Mouse (Mus musculus) myocyte (in vitro differentiated cells): Measurements from ENCODE around the gene Gmpr2.

Experiments used
- CEBPB ChIP-seq: IDR thresholded peaks from 2 replicates; pipeline ENCODE4 v1.6.1; 2011; ENCODE audit warnings: mild to moderate bottlenecking, moderate library complexity; ENCODE audit not compliant: poor library complexity, insufficient read depth, severe bottlenecking
- E2F4 ChIP-seq: IDR thresholded peaks from one replicate; pipeline ENCODE4 v1.6.1; 2011; ENCODE audit warnings: mild to moderate bottlenecking, control low read depth, moderate library complexity; ENCODE audit not compliant: insufficient read depth
- MAX ChIP-seq: IDR thresholded peaks from one replicate; pipeline ENCODE4 v1.6.1; 2011; ENCODE audit warnings: low read depth, mild to moderate bottlenecking, control low read depth
- MYOD1 ChIP-seq, 3 experiments: IDR thresholded peaks; one replicate each; pipeline ENCODE4 v1.6.1; 2011; ENCODE audit warnings: control low read depth in 2 of 3, low read depth in 2 of 3, mild to moderate bottlenecking in 2 of 3, moderate library complexity in 1 of 3; ENCODE audit not compliant: insufficient read length in 2 of 3, control insufficient read depth in 1 of 3
- MYOG ChIP-seq, 3 experiments: IDR thresholded peaks; one replicate each; pipeline ENCODE4 v1.6.1; 2011; ENCODE audit warnings: control low read depth in 2 of 3, low read depth in 2 of 3, mild to moderate bottlenecking in 2 of 3; ENCODE audit not compliant: insufficient read length in 2 of 3, control insufficient read depth in 1 of 3, insufficient read depth in 1 of 3
- POLR2A ChIP-seq: IDR thresholded peaks from one replicate; pipeline ENCODE4 v1.6.1; 2011; ENCODE audit warnings: low read depth, mild to moderate bottlenecking, control low read depth, moderate library complexity; ENCODE audit not compliant: insufficient read length
- POLR2AphosphoS2 ChIP-seq: IDR thresholded peaks from one replicate; pipeline ENCODE4 v1.6.1; 2011; ENCODE audit warnings: low read depth, control low read depth; ENCODE audit not compliant: insufficient read length
- REST ChIP-seq: IDR thresholded peaks from one replicate; pipeline ENCODE4 v1.6.1; 2011; ENCODE audit warnings: mild to moderate bottlenecking, control low read depth, moderate library complexity; ENCODE audit not compliant: insufficient read depth, insufficient read length
- SRF ChIP-seq: IDR thresholded peaks from one replicate; pipeline ENCODE4 v1.6.1; 2011; ENCODE audit warnings: low read depth; ENCODE audit not compliant: control insufficient read depth, insufficient read length
- TCF12 ChIP-seq: IDR thresholded peaks from one replicate; pipeline ENCODE4 v1.6.1; 2011; ENCODE audit warnings: mild to moderate bottlenecking, control low read depth; ENCODE audit not compliant: poor library complexity, insufficient read depth, severe bottlenecking
- TCF3 ChIP-seq: IDR thresholded peaks from one replicate; pipeline ENCODE4 v1.6.1; 2011; ENCODE audit warnings: low read depth, control low read depth; ENCODE audit not compliant: insufficient read length
- USF1 ChIP-seq: IDR thresholded peaks from one replicate; pipeline ENCODE4 v1.6.1; 2011; ENCODE audit warnings: low read depth, mild to moderate bottlenecking, control low read depth, moderate library complexity

GRCm38 (mm10) chr14:55711786-55712185 is 40.0 kb downstream of the Gmpr2 start:
- TF ChIP-seq POLR2A, result no peak
- no peak for TF ChIP-seq USF1
- no peak for TF ChIP-seq E2F4
- TF ChIP-seq REST, result no peak
- TF ChIP-seq MAX, result no peak
- TF ChIP-seq TCF12, result no peak
- no peak for TF ChIP-seq CEBPB
- TF ChIP-seq TCF3, result no peak
- TF ChIP-seq MYOG (IDR thresholded peaks at IDR 0.05; ENCODE audit: control insufficient read depth in 1 of 3, insufficient read depth in 1 of 3, insufficient read length in 2 of 3, low read depth in 2 of 3), result no peak
- TF ChIP-seq POLR2AphosphoS2, result no peak
- TF ChIP-seq SRF, result no peak
- TF ChIP-seq MYOD1 (IDR thresholded peaks at IDR 0.05; ENCODE audit: control insufficient read depth in 1 of 3, insufficient read length in 2 of 3, low read depth in 2 of 3), result no peak
